Mouse (Mus musculus): ENCODE data around the gene Hipk4.

DNA sequence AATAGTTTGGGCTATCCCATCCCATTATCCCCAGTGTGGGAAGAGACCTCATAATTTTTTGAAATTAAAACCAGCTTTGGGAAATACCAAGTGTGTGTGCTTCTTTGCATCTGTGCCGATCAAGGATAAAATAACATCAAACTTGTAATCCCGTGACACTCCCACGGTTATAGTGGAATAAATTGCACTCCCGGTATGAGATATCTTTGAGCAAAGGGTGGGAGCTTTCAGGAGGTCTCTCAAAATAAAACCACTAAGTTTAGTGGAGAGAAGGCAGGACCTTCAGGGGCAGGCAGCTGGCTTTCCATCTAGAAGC lies 32.9 kb upstream of the Hipk4 start:
- TF ChIP-seq POLR2A (IDR thresholded peaks at IDR 0.05; ENCODE audit: insufficient read depth, low read depth, low read length) (no peak), CTCF (IDR thresholded peaks at IDR 0.05; ENCODE audit: insufficient read depth, low read depth, low read length) (no peak)

Data from olfactory bulb, adult 2 months (tissue).